Mouse (Mus musculus): Measurements from ENCODE around the gene Brd3. TPM values are rescaled to one million over a fixed set of nuclear protein-coding genes. Genes with fewer than 3 reads are reported as not detected.

The Brd3 gene
- polyA plus RNA-seq, 1 experiment from 2014 or later = 134 TPM

DNA sequence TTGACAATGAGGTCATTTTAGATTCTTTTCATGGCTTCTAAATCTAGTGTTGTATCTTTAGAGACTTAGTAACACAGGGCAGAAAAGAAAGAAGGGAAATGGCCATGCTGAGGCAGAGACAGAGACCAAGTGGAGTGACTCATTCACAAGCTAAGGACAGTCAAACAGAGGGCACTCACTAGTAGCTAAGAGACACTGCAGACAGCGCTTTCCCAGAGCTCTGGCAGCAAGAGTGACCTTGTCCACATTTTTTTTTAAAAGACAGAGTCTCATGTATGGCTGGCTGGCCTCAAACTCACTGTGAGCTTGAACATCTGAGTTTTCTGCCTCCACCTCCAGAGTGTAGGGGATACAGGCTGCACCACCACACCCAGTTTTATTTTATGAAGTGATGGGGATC lies 69.6 kb downstream of the Brd3 start:
- 63% methylated on average over 1 of the region's 1 CpGs for WGBS
- no peak for ATAC-seq (ENCODE audit: low FRiP score)
- H3K4me2 ChIP-seq (replicated peaks) = no peak overlapping the region
- H3K4me1 ChIP-seq = peaks cover 12% of the 10 kb centered on the region
- H3K9me3 ChIP-seq (replicated peaks) = no peaks in the 10 kb centered on the region
- no peaks in the 10 kb centered on the region for H3K27me3 ChIP-seq
- H3K4me3 ChIP-seq = no peak overlapping the region
- no peak overlapping the region for H3K9ac ChIP-seq
- H3K27ac ChIP-seq = no peak overlapping the region
- H3K36me3 ChIP-seq = no peaks in the 10 kb centered on the region

DNA sequence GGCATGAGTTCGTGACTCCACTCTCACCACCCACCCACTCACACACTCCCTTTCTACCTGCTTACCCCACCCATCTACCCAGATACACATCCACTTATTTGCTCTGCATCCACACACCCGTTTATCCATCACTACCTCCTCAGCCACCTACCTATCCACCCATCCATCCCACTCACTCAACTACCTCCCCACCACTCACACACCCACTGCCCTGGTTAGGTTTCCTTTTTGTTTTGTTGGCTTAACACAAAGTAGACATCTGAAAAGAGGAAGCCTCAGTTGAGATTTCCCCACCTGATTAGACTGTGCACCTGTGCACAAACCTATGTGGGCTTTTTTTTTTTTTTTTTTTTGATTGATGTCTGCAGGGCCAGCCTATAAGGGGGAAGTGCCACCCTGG lies 74.9 kb downstream of the Brd3 start:
- no peak for ATAC-seq (ENCODE audit: low FRiP score)
- 76% methylated on average over 2 of the region's 2 CpGs for WGBS
- Histone ChIP-seq H3K27ac (no peak overlapping the region), H3K27me3 (no peaks in the 10 kb centered on the region; the same call in 1 of the 2 replicates), H3K4me3 (no peak overlapping the region), H3K9me3 (replicated peaks) (no peaks in the 10 kb centered on the region), H3K4me2 (replicated peaks) (no peak overlapping the region), H3K9ac (no peak overlapping the region), H3K4me1 (peaks cover 10% of the 10 kb centered on the region), H3K36me3 (no peaks in the 10 kb centered on the region)

DNA sequence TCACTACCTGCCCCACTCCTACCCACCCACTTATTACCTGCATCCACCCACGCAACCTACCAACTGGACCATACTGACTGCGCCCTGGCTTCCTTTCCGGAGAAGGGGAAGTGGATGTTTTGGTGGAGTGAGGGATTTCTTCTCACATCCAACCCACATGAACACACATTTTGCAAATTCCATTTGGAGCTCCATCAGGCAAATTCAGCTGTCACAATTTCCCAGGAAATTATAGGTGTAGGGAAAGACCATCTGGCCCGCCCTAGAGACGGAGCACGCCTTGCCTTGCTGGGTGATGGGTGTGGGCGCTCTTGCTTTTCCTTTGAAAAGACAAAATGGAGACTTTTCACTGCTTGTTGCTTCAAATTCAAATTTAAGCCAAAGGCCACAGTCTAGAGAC lies 76.8 kb downstream of the Brd3 start:
- WGBS = 92% methylated on average over 7 of the region's 7 CpGs

DNA sequence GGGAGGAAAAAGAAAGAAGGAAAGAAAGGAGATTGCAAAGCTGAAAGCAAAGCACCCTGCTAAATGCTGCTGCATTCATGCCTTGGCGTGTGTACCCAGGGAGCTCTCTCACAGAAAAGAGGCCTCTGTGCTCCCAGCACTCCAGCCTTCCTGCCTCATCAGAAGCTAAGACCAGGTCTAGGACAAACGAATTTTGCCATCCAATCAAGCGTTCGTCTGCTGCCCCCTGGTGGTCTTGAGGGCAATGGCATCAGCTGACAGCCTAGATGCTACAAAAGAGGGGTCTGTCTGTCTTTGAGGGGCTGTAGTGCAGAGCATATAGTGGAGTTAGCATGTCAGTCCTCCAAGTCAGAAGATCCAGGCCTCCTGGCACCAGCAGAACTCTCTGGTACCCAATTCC lies 79.4 kb downstream of the Brd3 start:
- no peak overlapping the region for H3K9ac ChIP-seq
- H3K27me3 ChIP-seq = no peaks in the 10 kb centered on the region; the same call in 1 of the 2 replicates
- peaks cover 34% of the 10 kb centered on the region for H3K4me1 ChIP-seq
- 0% methylated on average over 4 of the region's 4 CpGs for WGBS
- no peaks in the 10 kb centered on the region for H3K9me3 ChIP-seq (replicated peaks)
- ATAC-seq (ENCODE audit: low FRiP score) = peak; percentile 14; the same call in 1 of the 2 replicates
- no peak overlapping the region for H3K4me3 ChIP-seq
- H3K27ac ChIP-seq = peak overlapping the region; percentile 41; the same call in 1 of the 2 replicates
- H3K36me3 ChIP-seq = no peaks in the 10 kb centered on the region
- H3K4me2 ChIP-seq (replicated peaks) = no peak overlapping the region

More for the DNA sequence above, 76.8 kb downstream of the Brd3 start:
- no peaks in the 10 kb centered on the region for H3K9me3 ChIP-seq (replicated peaks)
- no peaks in the 10 kb centered on the region for H3K36me3 ChIP-seq
- no peak overlapping the region for H3K27ac ChIP-seq
- peaks cover 15% of the 10 kb centered on the region for H3K4me1 ChIP-seq
- no peak for ATAC-seq (ENCODE audit: low FRiP score)
- no peaks in the 10 kb centered on the region; the same call in 1 of the 2 replicates for H3K27me3 ChIP-seq
- H3K4me3 ChIP-seq = no peak overlapping the region
- H3K4me2 ChIP-seq (replicated peaks) = no peak overlapping the region
- H3K9ac ChIP-seq = no peak overlapping the region

DNA sequence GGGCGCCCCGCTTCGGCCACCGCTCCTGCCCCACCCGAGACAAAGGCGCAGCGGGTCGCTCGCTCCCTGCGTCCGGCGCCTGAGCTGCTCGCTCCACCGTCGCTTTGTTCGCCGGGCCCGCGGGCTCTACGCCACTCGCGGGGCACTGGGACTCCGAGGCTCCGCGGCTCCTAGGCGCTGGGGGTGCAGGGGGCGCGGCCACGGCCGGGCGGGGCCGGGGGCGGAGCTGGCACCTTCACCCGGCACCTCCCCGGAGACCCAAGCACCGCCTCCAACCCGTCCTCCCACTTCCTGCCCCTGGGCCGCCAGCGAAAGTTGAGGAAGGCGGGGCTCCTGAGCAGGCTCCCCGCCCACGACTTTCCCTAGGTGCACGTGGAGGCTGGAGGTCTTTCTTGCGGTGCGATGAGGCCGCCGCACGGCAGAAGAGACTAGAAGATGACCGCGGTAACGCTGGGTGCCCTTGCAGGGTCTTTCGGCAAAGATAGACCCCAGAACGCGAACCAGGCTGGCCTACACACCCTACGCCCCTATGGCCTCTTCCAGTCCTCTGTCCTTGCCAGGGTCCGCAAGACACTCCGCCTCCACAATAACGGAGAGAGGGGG lies 80.5 kb downstream of the Brd3 start, which contains the start of gene Vav2:
Vav2 (minus strand) TSS at position 179 of the 603 bp plus-strand sequence.
- no peaks in the 10 kb centered on the region for H3K9me3 ChIP-seq (replicated peaks)
- no peaks in the 10 kb centered on the region; the same call in 1 of the 2 replicates for H3K27me3 ChIP-seq
- peak within 1 kb of the TSS; percentile 82 for H3K9ac ChIP-seq
- WGBS = 2% methylated on average over 54 of the region's 58 CpGs
- peak within 1 kb of the TSS; percentile 96 for H3K4me2 ChIP-seq (replicated peaks)
- no peaks in the 10 kb centered on the region for H3K36me3 ChIP-seq
- peak; percentile 89 for ATAC-seq (ENCODE audit: low FRiP score)
- H3K4me1 ChIP-seq = peaks cover 45% of the 10 kb centered on the region
- peak within 1 kb of the TSS; percentile 75 for H3K4me3 ChIP-seq
- peak within 1 kb of the TSS; percentile 89 for H3K27ac ChIP-seq

DNA sequence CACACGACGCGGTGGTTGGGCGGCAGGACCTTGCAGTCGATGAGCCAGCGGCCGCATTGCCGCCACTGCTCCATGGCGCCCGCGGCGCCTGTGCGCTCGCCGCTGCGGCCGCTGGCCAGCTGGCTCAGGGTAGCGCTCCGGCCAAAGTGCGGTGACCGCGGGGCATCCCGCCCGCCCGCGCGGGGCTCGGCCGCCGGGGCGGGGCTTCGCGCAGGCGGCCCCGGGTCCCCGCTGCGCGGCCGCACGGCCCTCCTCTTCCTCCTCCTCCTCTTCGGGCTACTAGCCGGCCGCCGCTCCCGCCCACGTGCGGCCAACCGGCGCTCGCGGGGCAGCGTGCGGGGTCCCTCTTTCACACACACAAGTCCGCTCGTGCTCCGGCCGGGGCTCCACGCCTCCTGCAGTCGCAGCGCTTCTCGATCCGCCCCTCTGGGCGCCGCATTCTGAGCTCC lies 81.0 kb downstream of the Brd3 start:
- H3K27me3 ChIP-seq = no peaks in the 10 kb centered on the region; the same call in 1 of the 2 replicates
- peak; percentile 47 for ATAC-seq (ENCODE audit: low FRiP score)
- H3K4me2 ChIP-seq (replicated peaks) = peak overlapping the region; percentile 96
- H3K9ac ChIP-seq = peak overlapping the region; percentile 82
- no peaks in the 10 kb centered on the region for H3K36me3 ChIP-seq
- H3K27ac ChIP-seq = peak overlapping the region; percentile 89
- H3K4me1 ChIP-seq = peaks cover 50% of the 10 kb centered on the region
- peak overlapping the region; percentile 75 for H3K4me3 ChIP-seq
- under 1% methylated on average over 54 of the region's 64 CpGs for WGBS
- no peaks in the 10 kb centered on the region for H3K9me3 ChIP-seq (replicated peaks)

DNA sequence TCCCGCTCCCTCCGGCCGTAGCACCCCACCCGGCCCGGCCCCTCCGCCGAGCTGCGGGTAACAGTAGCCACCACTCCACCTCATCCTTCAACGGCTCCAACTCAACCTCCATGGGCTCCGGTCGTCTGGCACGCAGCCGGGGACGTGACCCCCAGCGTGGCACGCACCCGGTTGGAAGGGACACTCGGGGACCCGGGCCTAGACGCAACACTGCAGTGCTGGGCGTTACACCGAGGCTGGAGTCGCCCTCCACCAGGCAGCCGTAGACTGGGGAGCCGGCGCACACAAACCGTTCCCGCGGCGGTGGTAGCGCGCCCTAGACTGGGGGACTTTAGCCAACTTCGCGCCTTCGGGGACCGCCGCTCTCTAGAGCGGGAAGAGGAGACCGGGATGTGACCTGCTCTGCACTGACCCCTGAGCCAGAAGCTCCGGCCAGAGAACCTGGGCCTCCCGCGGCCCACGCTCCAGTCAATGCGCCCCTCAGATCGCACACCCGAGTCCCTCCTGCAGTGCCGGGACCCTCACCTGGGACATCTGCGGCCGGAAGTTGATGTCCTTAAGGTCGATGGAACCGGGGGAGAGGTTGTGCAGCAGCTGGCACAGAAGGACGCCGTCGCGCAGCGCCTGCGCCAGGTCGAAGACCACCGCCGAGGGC lies 81.6 kb downstream of the Brd3 start:
- Histone ChIP-seq H3K9ac (peak overlapping the region; percentile 82), H3K4me2 (replicated peaks) (peak overlapping the region; percentile 96), H3K27ac (peak overlapping the region; percentile 89), H3K9me3 (replicated peaks) (no peaks in the 10 kb centered on the region), H3K27me3 (no peaks in the 10 kb centered on the region; the same call in 1 of the 2 replicates), H3K4me3 (peak overlapping the region; percentile 75), H3K36me3 (no peaks in the 10 kb centered on the region), H3K4me1 (peaks cover 54% of the 10 kb centered on the region)
- peak; percentile 11 for ATAC-seq (ENCODE audit: low FRiP score)
- under 1% methylated on average over 60 of the region's 60 CpGs for WGBS

DNA sequence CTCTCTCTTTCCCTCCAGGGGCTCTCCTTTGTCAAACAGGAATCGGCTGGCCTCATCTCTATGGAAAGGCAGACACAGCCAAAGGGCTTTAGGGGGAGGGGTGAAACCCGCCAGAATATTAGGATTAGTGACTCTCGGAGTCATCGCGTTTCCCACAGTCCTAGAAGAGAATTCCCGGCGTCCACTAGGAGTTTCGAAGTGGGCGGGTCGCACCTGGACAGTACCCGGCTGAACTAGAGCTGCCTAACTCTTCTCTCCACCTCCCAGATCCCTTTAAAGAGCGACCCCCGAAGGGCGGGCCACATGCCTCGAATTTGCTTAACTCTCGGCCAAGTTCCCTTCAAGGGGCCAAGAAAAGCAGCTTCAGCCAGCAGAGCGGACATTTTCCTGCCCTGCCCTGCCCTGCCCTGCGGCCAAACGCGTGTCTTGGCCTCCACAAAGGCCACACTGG lies 82.3 kb downstream of the Brd3 start:
- no peak for ATAC-seq (ENCODE audit: low FRiP score)
- H3K4me1 ChIP-seq = peaks cover 55% of the 10 kb centered on the region
- under 1% methylated on average over 20 of the region's 20 CpGs for WGBS

DNA sequence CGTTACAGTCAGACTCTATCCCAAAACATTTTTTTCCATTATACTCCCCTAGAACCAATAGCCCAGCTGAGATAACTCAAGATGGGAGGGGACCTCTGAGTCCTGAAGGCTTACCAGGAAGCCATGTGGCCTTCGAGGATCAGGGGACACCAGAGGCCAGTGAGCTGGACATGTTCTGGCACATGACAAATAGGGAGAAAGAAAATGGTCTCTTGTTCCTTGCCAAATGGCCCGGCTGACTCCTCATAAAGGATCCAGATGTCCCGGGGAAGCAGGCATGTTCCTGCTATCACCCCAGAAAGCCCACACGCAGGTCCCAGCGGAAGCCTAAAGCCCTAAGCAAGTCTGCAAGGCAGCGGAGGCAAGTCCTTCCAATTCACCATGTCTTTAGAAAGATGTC lies 83.9 kb downstream of the Brd3 start:
- Histone ChIP-seq H3K36me3 (no peaks in the 10 kb centered on the region), H3K9ac (peak overlapping the region; percentile 47; the same call in 1 of the 2 replicates), H3K4me1 (peaks cover 71% of the 10 kb centered on the region), H3K9me3 (replicated peaks) (no peaks in the 10 kb centered on the region), H3K27ac (no peak overlapping the region), H3K4me3 (peak overlapping the region; percentile 75; the same call in 1 of the 2 replicates), H3K27me3 (no peaks in the 10 kb centered on the region), H3K4me2 (replicated peaks) (peak overlapping the region; percentile 96)
- no peak for ATAC-seq (ENCODE audit: low FRiP score)
- WGBS = 71% methylated on average over 7 of the region's 7 CpGs

More for the DNA sequence above, 82.3 kb downstream of the Brd3 start:
- Histone ChIP-seq H3K36me3 (no peaks in the 10 kb centered on the region), H3K4me2 (replicated peaks) (peak overlapping the region; percentile 96), H3K27ac (peak overlapping the region; percentile 89), H3K9me3 (replicated peaks) (no peaks in the 10 kb centered on the region), H3K4me3 (peak overlapping the region; percentile 75), H3K9ac (peak overlapping the region; percentile 82), H3K27me3 (no peaks in the 10 kb centered on the region; the same call in 1 of the 2 replicates)

DNA sequence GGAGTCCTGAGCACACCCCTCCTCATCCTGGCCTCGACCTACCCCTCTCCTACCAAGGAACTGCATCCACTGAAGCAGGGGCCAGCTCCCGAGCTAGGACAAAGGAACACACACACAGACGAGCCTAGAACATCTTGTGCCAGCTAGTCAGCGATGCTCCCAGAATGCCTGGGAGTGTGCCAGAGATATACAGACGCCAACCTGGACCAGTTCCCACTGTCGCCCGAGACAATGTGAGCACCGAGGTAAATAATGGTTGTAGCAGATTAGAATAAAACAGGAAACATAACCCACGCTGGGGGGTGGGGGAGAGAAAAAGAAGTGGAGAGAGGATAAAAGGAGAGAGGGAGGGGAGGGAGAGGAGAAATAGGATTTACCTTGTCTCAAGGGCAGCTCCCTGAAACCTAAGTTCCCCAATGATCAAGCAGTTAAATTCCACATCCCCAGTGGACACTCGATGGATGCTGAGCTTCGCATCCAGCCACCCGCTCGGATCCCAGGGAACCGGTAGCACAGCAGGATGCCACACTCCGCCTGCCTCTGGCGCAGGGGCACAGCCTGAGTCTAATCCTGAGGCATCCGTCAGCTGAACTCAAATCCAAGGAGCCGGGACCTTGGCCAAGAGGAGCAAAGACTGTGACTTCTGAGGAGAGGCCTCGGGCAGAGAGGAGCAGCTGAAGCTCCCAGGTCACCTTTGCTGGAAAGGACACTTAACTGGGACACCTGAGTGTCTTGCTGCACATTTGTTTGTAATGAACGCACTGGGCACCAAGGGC lies 86.0 kb downstream of the Brd3 start:
- H3K9ac ChIP-seq = no peak overlapping the region
- WGBS = 74% methylated on average over 20 of the region's 20 CpGs
- no peaks in the 10 kb centered on the region for H3K9me3 ChIP-seq (replicated peaks)
- no peak overlapping the region for H3K27ac ChIP-seq
- no peak overlapping the region for H3K4me3 ChIP-seq
- ATAC-seq (ENCODE audit: low FRiP score) = no peak
- H3K4me2 ChIP-seq (replicated peaks) = 0 out of 2 replicates have a peak overlapping the region, but pooled peaks have one; percentile 11
- no peaks in the 10 kb centered on the region for H3K36me3 ChIP-seq
- H3K4me1 ChIP-seq = peaks cover 82% of the 10 kb centered on the region
- H3K27me3 ChIP-seq = no peaks in the 10 kb centered on the region

DNA sequence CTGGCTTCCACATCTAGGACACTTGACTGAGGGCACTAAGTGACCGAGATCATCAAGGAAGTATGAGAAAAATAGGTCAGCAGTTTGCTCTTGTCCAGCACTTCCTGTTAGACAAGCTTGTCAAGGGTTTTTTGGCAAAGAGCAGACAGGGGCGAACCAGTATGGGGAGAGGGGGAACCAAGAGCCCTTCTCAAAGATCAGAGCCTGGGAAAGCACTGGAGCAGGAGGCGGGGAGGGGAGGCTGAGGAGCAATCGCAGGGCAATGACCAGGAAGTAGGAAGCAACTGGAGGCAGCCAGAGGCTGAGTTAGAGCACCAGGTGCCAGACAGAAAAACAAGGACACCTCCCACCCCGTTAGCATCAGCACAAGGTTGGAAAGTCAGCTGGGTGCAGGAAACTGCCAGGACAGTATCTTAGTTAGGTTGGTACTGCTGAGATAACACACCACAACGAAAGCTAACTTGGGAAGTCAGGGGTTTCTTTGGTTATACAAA lies 88.8 kb downstream of the Brd3 start:
- 51% methylated on average over 6 of the region's 6 CpGs for WGBS
- Histone ChIP-seq H3K9me3 (replicated peaks) (no peaks in the 10 kb centered on the region), H3K27me3 (no peaks in the 10 kb centered on the region), H3K4me2 (replicated peaks) (no peak overlapping the region), H3K27ac (0 out of 2 replicates have a peak overlapping the region, but pooled peaks have one; percentile 23), H3K36me3 (no peaks in the 10 kb centered on the region), H3K4me1 (peaks cover 92% of the 10 kb centered on the region), H3K9ac (no peak overlapping the region), H3K4me3 (no peak overlapping the region)
- no peak for ATAC-seq (ENCODE audit: low FRiP score)

All from hindbrain, embryonic 12.5 days (tissue).